Comparison of ENCODE assay signal across 17 mouse cellular contexts in the genomic region with DNA sequence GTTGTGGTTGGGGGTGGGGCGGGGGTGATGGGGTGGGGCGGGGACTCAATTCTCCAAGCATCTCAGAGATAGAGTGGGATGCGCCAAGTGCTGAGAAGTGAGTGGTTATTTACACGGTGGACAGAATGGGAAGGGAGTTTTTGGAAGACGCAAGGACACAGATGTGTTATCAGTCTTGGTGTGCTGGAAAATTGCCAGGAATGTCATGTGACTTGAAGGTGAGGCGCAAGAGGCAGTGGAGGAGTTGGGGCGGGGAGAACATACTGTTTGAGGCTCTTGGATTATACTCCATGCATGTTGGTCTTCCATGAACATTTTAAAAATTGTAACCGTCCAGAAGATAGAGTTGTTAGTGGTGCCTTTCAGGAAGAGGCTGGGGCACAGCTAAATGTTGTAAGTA.
"Had no signal": no experiment of that assay in that cellular context is flagged by ENCODE, and none has a peak within 500 bp of the region (broad histone marks: within the 10 kb centered on the region; RNA-seq: fewer than 3 reads in every experiment).

No protein-coding gene starts in this region.

- H3K27ac ChIP-seq: liver, embryonic 13.5 days; midbrain, embryonic 10.5 days; neural tube, embryonic 15.5 days had no signal

- H3K4me3 ChIP-seq: limb, embryonic 12.5 days; liver, embryonic 13.5 days; midbrain, embryonic 10.5 days; myocyte; neural tube, embryonic 15.5 days had no signal

- H3K9ac ChIP-seq: limb, embryonic 12.5 days; liver, embryonic 13.5 days; neural tube, embryonic 15.5 days had no signal

- H3K27me3 ChIP-seq: limb, embryonic 12.5 days; liver, embryonic 13.5 days; neural tube, embryonic 15.5 days had no signal

- H3K4me1 ChIP-seq: liver, embryonic 13.5 days; neural tube, embryonic 15.5 days had no signal

- H3K9me3 ChIP-seq: liver, embryonic 13.5 days; midbrain, embryonic 10.5 days; neural tube, embryonic 15.5 days had no signal

- H3K4me2 ChIP-seq: limb, embryonic 12.5 days; liver, embryonic 13.5 days; neural tube, embryonic 15.5 days had no signal

- ATAC-seq: intestine, postnatal 0 days had no signal

- DNase-seq: kidney, adult 8-10 months; kidney, postnatal 25 days; layer of hippocampus, adult 9-11 months; layer of hippocampus, postnatal 36 days; liver; liver, embryonic 13.5 days; lung, postnatal 10 days; lung, postnatal 4 days; midbrain, embryonic 14.5 days; right cerebral cortex, postnatal 14 days; thymus, adult 18-20 months; thymus, postnatal 14 days had no signal

- H3K36me3 ChIP-seq: limb, embryonic 12.5 days; liver, embryonic 13.5 days; midbrain, embryonic 10.5 days; neural tube, embryonic 15.5 days had no signal
